Mouse (Mus musculus) neural tube, embryonic 14.5 days (tissue): ENCODE data around the gene Agl. TPM values are rescaled to one million over a fixed set of nuclear protein-coding genes. Genes with fewer than 3 reads are reported as not detected.

Experiments used
- ATAC-seq: fragments of 200-750 bp; cut with Nextera tagmentation; 2 replicates; pipeline ENCODE4 v1.8.0; 2017; ENCODE audit warnings: low read depth, mild to moderate bottlenecking, moderate TSS enrichment, moderate library complexity
- H3K27ac ChIP-seq: fragments of 300-500 bp; sonication (generic); 2 replicates; pipeline ENCODE4 v1.5.1; 2014; ENCODE audit warnings: low read depth, mild to moderate bottlenecking, control low read depth, low read length, moderate library complexity, mixed read lengths
- H3K27me3 ChIP-seq: fragments of 300-500 bp; sonication (generic); 2 replicates; pipeline ENCODE4 v1.6.1; 2014; ENCODE audit warnings: low read length; ENCODE audit not compliant: control insufficient read depth, insufficient read depth
- H3K36me3 ChIP-seq: fragments of 300-500 bp; sonication (generic); 2 replicates; pipeline ENCODE4 v1.6.1; 2014; ENCODE audit warnings: low read length, mixed read lengths; ENCODE audit not compliant: control insufficient read depth, insufficient read depth
- H3K4me1 ChIP-seq: fragments of 300-500 bp; sonication (generic); 2 replicates; pipeline ENCODE4 v1.6.1; 2014; ENCODE audit warnings: low read length; ENCODE audit not compliant: control insufficient read depth, insufficient read depth
- H3K4me2 ChIP-seq: fragments of 300-500 bp; sonication (generic); 2 replicates; pipeline ENCODE4 v1.6.1; 2014; ENCODE audit warnings: mild to moderate bottlenecking, low read depth, low read length, control low read depth
- H3K4me3 ChIP-seq: fragments of 300-500 bp; sonication (generic); 2 replicates; pipeline ENCODE4 v1.5.1; 2014; ENCODE audit warnings: low read depth, low read length, control low read depth, mixed read lengths
- H3K9ac ChIP-seq: fragments of 300-500 bp; sonication (generic); replicated peaks from 2 replicates; pipeline ENCODE4 v1.6.1; 2014; ENCODE audit warnings: low read depth, mild to moderate bottlenecking, control low read depth, low read length, mixed read lengths
- H3K9me3 ChIP-seq: fragments of 300-500 bp; sonication (generic); 2 replicates; pipeline ENCODE4 v1.6.1; 2016; ENCODE audit warnings: low read length; ENCODE audit not compliant: control insufficient read depth
- WGBS: fragments of 180-500 bp; shearing (Covaris S2); extraction: QIAGEN DNeasy Blood & Tissue Kit; methylation state at CpG from one replicate; pipeline ENCODE4 v1.1.7; 2014; 5-methylcytosine and 5-hydroxymethylcytosine counted together
- polyA plus RNA-seq: library from polyadenylated mRNA; unstranded; fragments of >200 nt; fragmentation: Nextera tagmentation; extraction: Ambion mirVana; gene quantifications from 2 replicates; pipeline ENCODE4 v1.2.1, GENCODE M21; 2014

Agl gene
- polyA plus RNA-seq, 1 experiment from 2014 or later, result 22.3 TPM

DNA sequence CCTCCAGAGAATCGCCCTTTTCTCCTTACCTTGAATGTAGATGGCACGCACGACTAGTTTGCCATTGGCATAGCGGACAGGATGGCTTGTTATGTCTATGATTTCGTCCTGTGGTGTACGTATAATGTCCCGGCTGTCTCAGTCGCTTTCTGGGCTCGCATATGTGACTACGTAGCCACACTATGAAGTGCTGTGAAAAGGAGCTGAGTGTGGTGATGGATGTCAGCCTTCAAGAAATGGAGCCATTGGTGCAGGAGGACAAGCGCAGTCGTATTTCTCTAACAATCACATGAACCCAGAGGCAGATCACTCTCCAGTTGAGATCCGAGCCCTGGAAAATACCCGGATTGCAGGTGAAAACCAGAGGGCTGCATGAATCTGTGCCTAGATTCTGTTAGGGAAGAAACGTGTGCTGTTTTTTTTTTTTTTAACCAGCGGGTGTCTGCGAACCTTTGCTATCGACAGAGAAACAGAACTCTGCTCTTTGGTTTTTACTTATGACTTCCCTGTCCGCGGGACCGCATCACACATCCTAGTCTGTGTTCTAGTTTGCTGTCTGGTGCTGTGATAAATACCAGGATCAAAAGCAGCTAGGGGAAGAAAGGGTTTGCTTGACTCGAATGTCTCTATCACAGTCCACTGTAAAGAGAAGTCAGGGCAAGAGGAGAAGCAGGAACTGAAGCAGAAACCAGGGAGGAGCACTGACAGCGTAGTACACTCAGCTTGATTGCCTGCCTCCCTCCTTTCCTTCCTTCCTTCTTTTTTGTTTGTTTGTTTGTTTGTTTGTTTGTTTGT lies 28.9 kb upstream of the Agl start:
- 85% methylated on average over 23 of the region's 23 CpGs for WGBS
- peak; percentile 25; the same call in 1 of the 2 replicates for ATAC-seq

GRCm38 (mm10) chr3:116835770-116836680 lies 28.1 kb upstream of the Agl start:
- WGBS, result 28% methylated on average over 21 of the region's 21 CpGs
- H3K36me3 ChIP-seq, result no peaks in the 10 kb centered on the region
- H3K4me3 ChIP-seq, result peak overlapping the region; percentile 34
- H3K4me1 ChIP-seq, result no peaks in the 10 kb centered on the region
- H3K27ac ChIP-seq, result no peak overlapping the region
- peak overlapping the region; percentile 52; the same call in 1 of the 2 replicates for H3K9ac ChIP-seq
- no peaks in the 10 kb centered on the region for H3K27me3 ChIP-seq
- H3K4me2 ChIP-seq, result peak overlapping the region; percentile 79
- peak; percentile 90 for ATAC-seq
- no peaks in the 10 kb centered on the region for H3K9me3 ChIP-seq

More for the DNA sequence above, 28.9 kb upstream of the Agl start:
- no peak overlapping the region for H3K4me3 ChIP-seq
- H3K27ac ChIP-seq, result no peak overlapping the region
- no peak overlapping the region for H3K9ac ChIP-seq
- H3K4me1 ChIP-seq, result no peaks in the 10 kb centered on the region
- H3K27me3 ChIP-seq, result no peaks in the 10 kb centered on the region
- no peaks in the 10 kb centered on the region for H3K36me3 ChIP-seq
- no peaks in the 10 kb centered on the region for H3K9me3 ChIP-seq
- H3K4me2 ChIP-seq, result no peak overlapping the region

DNA sequence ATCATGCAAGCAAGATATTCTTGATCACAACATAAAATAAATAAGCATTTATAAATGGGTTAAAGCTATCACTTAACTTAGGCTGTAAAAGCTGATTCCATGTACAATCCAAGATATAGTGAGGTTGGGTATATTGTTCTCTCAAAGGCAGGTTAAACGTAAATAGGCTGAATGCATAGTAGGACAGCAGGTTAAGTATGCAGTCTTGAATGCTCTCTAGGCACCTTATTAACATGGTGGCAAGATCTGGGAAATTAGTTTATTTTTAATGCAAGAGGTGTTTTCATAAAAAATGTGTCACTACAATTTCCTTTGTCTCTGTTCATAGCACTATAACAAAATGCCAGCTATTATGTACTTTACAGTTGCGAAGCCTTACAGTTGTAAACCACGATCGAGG lies 27.4 kb upstream of the Agl start:
- ATAC-seq, result no peak
- Histone ChIP-seq H3K9ac (peak overlapping the region; percentile 52; the same call in 1 of the 2 replicates), H3K9me3 (no peaks in the 10 kb centered on the region), H3K36me3 (no peaks in the 10 kb centered on the region), H3K4me2 (peak overlapping the region; percentile 79; the same call in 1 of the 2 replicates), H3K4me1 (no peaks in the 10 kb centered on the region), H3K27me3 (no peaks in the 10 kb centered on the region), H3K4me3 (peak overlapping the region; percentile 34), H3K27ac (no peak overlapping the region)
- WGBS, result 68% methylated on average over 4 of the region's 4 CpGs

DNA sequence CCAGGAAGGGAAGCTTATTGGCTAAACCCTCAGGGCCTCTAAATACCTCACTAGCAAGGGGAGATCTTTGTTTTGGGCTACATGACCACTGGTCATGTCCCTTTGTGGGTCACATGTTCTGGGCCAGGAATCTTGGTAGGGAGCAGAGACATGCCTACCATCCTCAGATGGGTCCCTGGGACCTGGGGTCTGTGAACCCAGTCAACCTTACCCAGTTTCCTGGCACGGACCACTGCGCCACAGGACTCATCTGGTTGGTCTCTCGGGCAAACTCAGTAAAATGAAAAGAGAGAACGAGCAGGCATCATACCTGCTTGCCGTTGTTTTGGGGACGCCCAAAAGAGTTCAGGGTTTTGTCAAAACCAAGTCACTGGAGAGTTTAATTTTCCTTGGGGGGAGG lies 26.3 kb upstream of the Agl start:
- ATAC-seq, result no peak
- Histone ChIP-seq H3K27ac (no peak overlapping the region), H3K4me1 (no peaks in the 10 kb centered on the region), H3K9ac (no peak overlapping the region), H3K4me3 (no peak overlapping the region), H3K36me3 (no peaks in the 10 kb centered on the region), H3K27me3 (no peaks in the 10 kb centered on the region), H3K4me2 (no peak overlapping the region), H3K9me3 (no peaks in the 10 kb centered on the region)
- WGBS, result 89% methylated on average over 6 of the region's 6 CpGs

- WGBS, result 84% methylated on average over 4 of the region's 4 CpGs
- H3K27me3 ChIP-seq, result no peaks in the 10 kb centered on the region
- no peak overlapping the region for H3K4me3 ChIP-seq
- H3K27ac ChIP-seq, result no peak overlapping the region
- ATAC-seq, result no peak
- no peaks in the 10 kb centered on the region for H3K36me3 ChIP-seq
- no peaks in the 10 kb centered on the region for H3K4me1 ChIP-seq
- no peak overlapping the region for H3K9ac ChIP-seq
- H3K4me2 ChIP-seq, result no peak overlapping the region
- H3K9me3 ChIP-seq, result no peaks in the 10 kb centered on the region
These were observed 25.5 kb upstream of the Agl start for GRCm38 (mm10) chr3:116833491-116833890.

DNA sequence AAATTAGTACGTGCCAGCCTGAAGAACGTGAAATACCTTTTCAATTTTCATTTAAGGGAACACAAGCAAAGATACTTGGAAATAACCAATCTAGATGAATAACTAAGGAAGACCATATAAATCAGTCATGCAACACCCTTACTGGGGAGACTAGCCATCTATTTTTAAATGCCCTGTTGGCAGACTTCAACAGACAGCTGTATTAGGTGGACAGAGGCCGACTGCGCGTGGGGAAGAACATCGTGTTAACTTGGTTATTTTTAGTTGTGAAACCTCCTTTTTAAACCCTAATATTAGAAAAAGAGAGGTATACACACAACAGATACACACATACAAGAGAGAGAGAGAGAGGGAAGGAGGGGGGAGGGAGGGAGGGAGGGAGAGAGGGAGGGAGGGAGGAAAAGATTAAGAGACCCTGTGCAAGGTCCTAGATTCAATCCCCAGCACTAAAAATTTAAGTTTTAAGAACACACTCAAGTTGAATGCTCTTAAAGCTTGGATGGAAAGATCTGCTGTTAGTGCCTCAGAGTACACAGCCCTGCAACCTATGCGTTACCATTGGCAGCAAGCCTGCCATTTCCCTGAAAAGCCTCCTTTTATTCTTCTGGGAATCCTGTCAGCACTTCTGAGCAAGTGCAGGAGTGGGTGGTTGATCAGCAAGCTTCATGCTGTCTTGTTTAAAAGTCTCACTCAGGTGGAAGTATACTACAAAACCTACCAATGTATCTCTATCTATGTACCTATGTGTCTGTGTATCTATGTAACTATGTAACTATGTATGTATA lies 24.8 kb upstream of the Agl start:
- H3K9me3 ChIP-seq, result no peaks in the 10 kb centered on the region
- WGBS, result 90% methylated on average over 7 of the region's 7 CpGs
- no peak overlapping the region for H3K4me2 ChIP-seq
- H3K36me3 ChIP-seq, result no peaks in the 10 kb centered on the region
- no peak overlapping the region for H3K9ac ChIP-seq
- no peak overlapping the region for H3K4me3 ChIP-seq
- no peak for ATAC-seq
- no peak overlapping the region for H3K27ac ChIP-seq
- H3K27me3 ChIP-seq, result no peaks in the 10 kb centered on the region
- no peaks in the 10 kb centered on the region for H3K4me1 ChIP-seq

DNA sequence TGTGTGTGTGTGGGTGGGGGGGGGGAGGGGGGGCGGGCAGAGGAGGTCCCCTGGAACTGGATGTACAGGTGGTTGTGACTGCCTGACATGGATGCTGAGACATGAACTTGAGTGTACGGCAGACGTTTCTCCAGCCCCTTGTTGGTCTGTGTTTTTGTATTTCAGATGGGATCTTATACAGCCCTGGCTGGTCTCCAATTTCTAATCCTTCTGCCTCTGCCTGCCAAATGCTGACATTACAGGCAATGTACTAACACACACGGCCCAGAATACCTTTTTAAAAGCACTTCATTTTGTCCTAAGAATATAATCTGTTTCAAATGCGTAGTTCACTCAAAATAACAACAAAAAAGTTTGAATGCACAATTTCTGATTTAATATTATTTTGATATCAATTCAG lies 23.4 kb upstream of the Agl start:
- no peaks in the 10 kb centered on the region for H3K36me3 ChIP-seq
- no peak for ATAC-seq
- no peaks in the 10 kb centered on the region for H3K9me3 ChIP-seq
- H3K4me2 ChIP-seq, result no peak overlapping the region
- WGBS, result 72% methylated on average over 5 of the region's 5 CpGs
- no peaks in the 10 kb centered on the region for H3K27me3 ChIP-seq
- no peak overlapping the region for H3K27ac ChIP-seq
- H3K4me3 ChIP-seq, result no peak overlapping the region
- no peaks in the 10 kb centered on the region for H3K4me1 ChIP-seq
- no peak overlapping the region for H3K9ac ChIP-seq

- H3K9me3 ChIP-seq, result no peaks in the 10 kb centered on the region
- H3K9ac ChIP-seq, result no peak overlapping the region
- no peak overlapping the region for H3K4me3 ChIP-seq
- H3K4me2 ChIP-seq, result no peak overlapping the region
- no peak for ATAC-seq
- H3K4me1 ChIP-seq, result no peaks in the 10 kb centered on the region
- 87% methylated on average over 10 of the region's 10 CpGs for WGBS
- H3K27ac ChIP-seq, result no peak overlapping the region
- H3K27me3 ChIP-seq, result no peaks in the 10 kb centered on the region
- no peaks in the 10 kb centered on the region for H3K36me3 ChIP-seq
These were observed 21.4 kb upstream of the Agl start for GRCm38 (mm10) chr3:116829274-116829920.
